Mouse (Mus musculus) limb, embryonic 11.5 days (tissue): Measurements from ENCODE around the gene Zfp334. TPM values are rescaled to one million over a fixed set of nuclear protein-coding genes. Genes with fewer than 3 reads are reported as not detected.

Source experiments
- ATAC-seq: fragments of 200-750 bp; cut with Nextera tagmentation; 2 replicates; pipeline ENCODE4 v1.8.0; 2017; ENCODE audit warnings: low read depth; ENCODE audit not compliant: insufficient number of reproducible peaks, low FRiP score, low TSS enrichment
- DNase-seq: peaks from one replicate; pipeline ENCODE4 v3.0.0-alpha.2; 2015; ENCODE audit warnings: low spot score
- H3K27ac ChIP-seq: fragments of 300-500 bp; sonication (generic); replicated peaks from 2 replicates; pipeline ENCODE4 v1.5.1; 2014; ENCODE audit warnings: low read depth, mild to moderate bottlenecking, low read length
- H3K27me3 ChIP-seq: fragments of 300-500 bp; sonication (generic); 2 replicates; pipeline ENCODE4 v1.6.1; 2014; ENCODE audit warnings: mild to moderate bottlenecking, low read length, mixed read lengths; ENCODE audit not compliant: control insufficient read depth, insufficient read depth
- H3K36me3 ChIP-seq: fragments of 300-500 bp; sonication (generic); 2 replicates; pipeline ENCODE4 v1.6.1; 2014; ENCODE audit warnings: mild to moderate bottlenecking, low read length, moderate library complexity, mixed read lengths; ENCODE audit not compliant: control insufficient read depth, insufficient read depth
- H3K4me1 ChIP-seq: fragments of 300-500 bp; sonication (generic); 2 replicates; pipeline ENCODE4 v1.6.1; 2014; ENCODE audit warnings: low read length, mixed read lengths; ENCODE audit not compliant: control insufficient read depth, insufficient read depth
- H3K4me2 ChIP-seq: fragments of 300-500 bp; sonication (generic); 2 replicates; pipeline ENCODE4 v1.6.1; 2014; ENCODE audit warnings: low read depth, mild to moderate bottlenecking, moderate library complexity; ENCODE audit not compliant: severe bottlenecking
- H3K4me3 ChIP-seq: fragments of 300-500 bp; sonication (generic); 2 replicates; pipeline ENCODE4 v1.5.1; 2014; ENCODE audit warnings: low read depth, low read length
- H3K9ac ChIP-seq: fragments of 300-500 bp; sonication (generic); 2 replicates; pipeline ENCODE4 v1.6.1; 2014; ENCODE audit warnings: mild to moderate bottlenecking, low read length
- H3K9me3 ChIP-seq: fragments of 300-500 bp; sonication (generic); 2 replicates; pipeline ENCODE4 v1.6.1; 2016; ENCODE audit warnings: low read length; ENCODE audit not compliant: control insufficient read depth
- WGBS: fragments of 180-500 bp; shearing (Covaris S2); extraction: QIAGEN DNeasy Blood & Tissue Kit; methylation state at CpG from one replicate; pipeline ENCODE4 v1.1.7; 2014; 5-methylcytosine and 5-hydroxymethylcytosine counted together
- polyA plus RNA-seq: library from polyadenylated mRNA; unstranded; fragments of >200 nt; fragmentation: Nextera tagmentation; extraction: Ambion mirVana; gene quantifications from 2 replicates; pipeline ENCODE4 v1.2.1, GENCODE M21; 2014

Gene Zfp334
- polyA plus RNA-seq, 1 experiment from 2014 or later = 19.5 TPM

- Histone ChIP-seq H3K9me3 (no peaks in the 10 kb centered on the region), H3K9ac (no peak overlapping the region), H3K4me1 (peaks cover 8% of the 10 kb centered on the region; the same call in 1 of the 2 replicates), H3K27me3 (no peaks in the 10 kb centered on the region), H3K4me2 (no peak overlapping the region), H3K36me3 (no peaks in the 10 kb centered on the region), H3K4me3 (no peak overlapping the region), H3K27ac (no peak overlapping the region)
- ATAC-seq (no peak), DNase-seq (no peak)
- 89% methylated on average over 4 of the region's 4 CpGs for WGBS
Measured at GRCm38 (mm10) chr2:165392156-165392555, 4.1 kb upstream of the Zfp334 start.

- Histone ChIP-seq H3K9ac (no peak overlapping the region), H3K4me2 (no peak overlapping the region), H3K27me3 (no peaks in the 10 kb centered on the region), H3K36me3 (no peaks in the 10 kb centered on the region), H3K27ac (no peak overlapping the region), H3K9me3 (no peaks in the 10 kb centered on the region), H3K4me1 (peaks cover 6% of the 10 kb centered on the region; the same call in 1 of the 2 replicates), H3K4me3 (no peak overlapping the region)
- 14% methylated on average over 8 of the region's 8 CpGs for WGBS
- DNase-seq = peak; percentile 73
- ATAC-seq = no peak
Measured at GRCm38 (mm10) chr2:165391561-165391960, 3.5 kb upstream of the Zfp334 start.

GRCm38 (mm10) chr2:165389299-165389952 lies 1.4 kb upstream of the Zfp334 start:
- 83% methylated on average over 6 of the region's 6 CpGs for WGBS
- Histone ChIP-seq H3K9ac (no peak overlapping the region), H3K4me3 (no peak overlapping the region), H3K27ac (no peak overlapping the region), H3K4me2 (no peak overlapping the region), H3K9me3 (no peaks in the 10 kb centered on the region), H3K4me1 (peaks cover 5% of the 10 kb centered on the region; the same call in 1 of the 2 replicates), H3K36me3 (0 out of 2 replicates have a peak, but pooled peaks cover 3% of the 10 kb centered on the region), H3K27me3 (no peaks in the 10 kb centered on the region)
- no peak for ATAC-seq
- no peak for DNase-seq

GRCm38 (mm10) chr2:165387370-165387769 lies 689 bp downstream of the Zfp334 start:
- H3K4me1 ChIP-seq = peaks cover 5% of the 10 kb centered on the region; the same call in 1 of the 2 replicates
- H3K4me3 ChIP-seq = peak overlapping the region; percentile 86
- WGBS = 7% methylated on average over 4 of the region's 4 CpGs
- no peaks in the 10 kb centered on the region for H3K9me3 ChIP-seq
- H3K9ac ChIP-seq = peak overlapping the region; percentile 93
- H3K36me3 ChIP-seq = peaks cover 21% of the 10 kb centered on the region
- H3K27me3 ChIP-seq = no peaks in the 10 kb centered on the region
- peak overlapping the region; percentile 85 for H3K27ac ChIP-seq
- no peak for DNase-seq
- H3K4me2 ChIP-seq = peak overlapping the region; percentile 75
- no peak for ATAC-seq

- ATAC-seq (no peak), DNase-seq (no peak)
- WGBS = 95% methylated on average over 25 of the region's 25 CpGs
- no peak overlapping the region for H3K4me2 ChIP-seq
- H3K36me3 ChIP-seq = peaks cover 63% of the 10 kb centered on the region
- no peaks in the 10 kb centered on the region for H3K4me1 ChIP-seq
- no peak overlapping the region for H3K9ac ChIP-seq
- no peaks in the 10 kb centered on the region for H3K27me3 ChIP-seq
- H3K4me3 ChIP-seq = no peak overlapping the region
- H3K9me3 ChIP-seq = peaks cover 12% of the 10 kb centered on the region; the same call in 1 of the 2 replicates
- no peak overlapping the region for H3K27ac ChIP-seq
Measured at GRCm38 (mm10) chr2:165380050-165380449, 8.0 kb downstream of the Zfp334 start.

- DNase-seq = no peak
- 88% methylated on average over 4 of the region's 4 CpGs for WGBS
- H3K36me3 ChIP-seq = peaks cover 31% of the 10 kb centered on the region
Measured at GRCm38 (mm10) chr2:165376001-165376400, 12.1 kb downstream of the Zfp334 start.

GRCm38 (mm10) chr2:165375478-165375877 lies 12.6 kb downstream of the Zfp334 start:
- ATAC-seq (no peak), DNase-seq (no peak)
- Histone ChIP-seq H3K9me3 (no peaks in the 10 kb centered on the region; the same call in 1 of the 2 replicates), H3K4me2 (no peak overlapping the region), H3K9ac (no peak overlapping the region), H3K27ac (no peak overlapping the region), H3K4me1 (no peaks in the 10 kb centered on the region; the same call in 1 of the 2 replicates), H3K36me3 (peaks cover 26% of the 10 kb centered on the region), H3K4me3 (no peak overlapping the region), H3K27me3 (no peaks in the 10 kb centered on the region)
- WGBS = 93% methylated on average over 5 of the region's 5 CpGs

More at GRCm38 (mm10) chr2:165376001-165376400, 12.1 kb downstream of the Zfp334 start:
- Histone ChIP-seq H3K4me3 (no peak overlapping the region), H3K4me1 (no peaks in the 10 kb centered on the region; the same call in 1 of the 2 replicates), H3K27ac (no peak overlapping the region), H3K9ac (no peak overlapping the region), H3K27me3 (no peaks in the 10 kb centered on the region), H3K4me2 (no peak overlapping the region), H3K9me3 (peaks cover 5% of the 10 kb centered on the region; the same call in 1 of the 2 replicates)
- ATAC-seq = no peak

- DNase-seq (no peak), ATAC-seq (no peak)
- Histone ChIP-seq H3K9ac (no peak overlapping the region; the same call in 1 of the 2 replicates), H3K27me3 (peaks cover 14% of the 10 kb centered on the region), H3K9me3 (no peaks in the 10 kb centered on the region), H3K27ac (no peak overlapping the region), H3K36me3 (peaks cover 6% of the 10 kb centered on the region; the same call in 1 of the 2 replicates), H3K4me3 (no peak overlapping the region), H3K4me1 (no peaks in the 10 kb centered on the region; the same call in 1 of the 2 replicates), H3K4me2 (no peak overlapping the region)
- 25% methylated on average over 3 of the region's 3 CpGs for WGBS
Measured at GRCm38 (mm10) chr2:165371066-165371465, 17.0 kb downstream of the Zfp334 start.
